Mouse (Mus musculus): ENCODE results near the gene Stox2. TPM values are rescaled to one million over a fixed set of nuclear protein-coding genes. Genes with fewer than 3 reads are reported as not detected.

The Stox2 gene
- 3.9 TPM for polyA plus RNA-seq (2014; fragmentation: Illumina TruSeq; extraction: RNeasy Lipid Tissue Mini Kit (QIAGEN cat#74804); ENCODE audit: low replicate concordance)

GRCm38 (mm10) chr8:47446312-47447046, at the start of gene Stox2:
Gene Stox2 (minus strand): TSS chr8:47446362.

Other genes with a start within 250 kb of the Stox2 start
- 28.7 TPM for gene Trappc11, start 87.1 kb upstream of the Stox2 start, polyA plus RNA-seq (2014; fragmentation: Illumina TruSeq; extraction: RNeasy Lipid Tissue Mini Kit (QIAGEN cat#74804); ENCODE audit: low replicate concordance)
- gene Rwdd4a, start 87.3 kb upstream of the Stox2 start, polyA plus RNA-seq (2014; fragmentation: Illumina TruSeq; extraction: RNeasy Lipid Tissue Mini Kit (QIAGEN cat#74804); ENCODE audit: low replicate concordance): 18.4 TPM
- 11.5 TPM for gene Ing2, start 229.2 kb upstream of the Stox2 start, polyA plus RNA-seq (2014; fragmentation: Illumina TruSeq; extraction: RNeasy Lipid Tissue Mini Kit (QIAGEN cat#74804); ENCODE audit: low replicate concordance)

All from small intestine, adult 10 weeks (tissue).